Mouse (Mus musculus): ENCODE data around the gene Spem2. TPM values are rescaled to one million over a fixed set of nuclear protein-coding genes. Genes with fewer than 3 reads are reported as not detected.

Spem2 gene
- total and polyA plus RNA-seq, 3 experiments, result 0.20 TPM; not detected in 2

GRCm38 (mm10) chr11:69833554-69833953 lies 15.3 kb upstream of the Spem2 start:
- Histone ChIP-seq H3K79me2 (replicated peaks; ENCODE audit: control insufficient read depth, insufficient read depth, low read length) (no peaks in the 10 kb centered on the region), H3K9ac (ENCODE audit: low read depth, low read length) (no peak overlapping the region; the same call in 1 of the 2 replicates), H3K36me3 (ENCODE audit: control insufficient read depth, insufficient read depth, low read length) (no peaks in the 10 kb centered on the region), H3K4me3 (no peak overlapping the region; the same call in 1 of the 2 replicates), H3K27ac (no peak overlapping the region), H3K27me3 (ENCODE audit: control insufficient read depth, insufficient read depth, low read length) (no peaks in the 10 kb centered on the region; the same call in 1 of the 2 replicates), H3K4me1 (ENCODE audit: control insufficient read depth, insufficient read depth, low read length) (no peaks in the 10 kb centered on the region; the same call in 1 of the 2 replicates)
- WGBS, result 73% methylated on average over 8 of the region's 8 CpGs
- DNase-seq, result no peak
- intact Hi-C loops (cut with DNase I), result no loop called here
- no peak for TF ChIP-seq CTCF (IDR thresholded peaks at IDR 0.05)
- TF ChIP-seq EP300 (IDR thresholded peaks at IDR 0.05; ENCODE audit: insufficient read depth, low read depth, low read length), result no peak
- TF ChIP-seq POLR2A (IDR thresholded peaks at IDR 0.05; ENCODE audit: insufficient read depth, low read depth, low read length), result no peak

GRCm38 (mm10) chr11:69828832-69829231 lies 10.6 kb upstream of the Spem2 start:
- DNase-seq, result no peak
- intact Hi-C loops (cut with DNase I), result no loop called here
- Histone ChIP-seq H3K4me3 (no peak overlapping the region), H3K36me3 (ENCODE audit: control insufficient read depth, insufficient read depth, low read length) (no peaks in the 10 kb centered on the region), H3K27me3 (ENCODE audit: control insufficient read depth, insufficient read depth, low read length) (no peaks in the 10 kb centered on the region; the same call in 1 of the 2 replicates), H3K79me2 (replicated peaks; ENCODE audit: control insufficient read depth, insufficient read depth, low read length) (no peaks in the 10 kb centered on the region), H3K27ac (no peak overlapping the region), H3K9ac (ENCODE audit: low read depth, low read length) (no peak overlapping the region), H3K4me1 (ENCODE audit: control insufficient read depth, insufficient read depth, low read length) (no peaks in the 10 kb centered on the region)
- WGBS, result 91% methylated on average over 5 of the region's 5 CpGs
- no peak for TF ChIP-seq CTCF (IDR thresholded peaks at IDR 0.05)

DNA sequence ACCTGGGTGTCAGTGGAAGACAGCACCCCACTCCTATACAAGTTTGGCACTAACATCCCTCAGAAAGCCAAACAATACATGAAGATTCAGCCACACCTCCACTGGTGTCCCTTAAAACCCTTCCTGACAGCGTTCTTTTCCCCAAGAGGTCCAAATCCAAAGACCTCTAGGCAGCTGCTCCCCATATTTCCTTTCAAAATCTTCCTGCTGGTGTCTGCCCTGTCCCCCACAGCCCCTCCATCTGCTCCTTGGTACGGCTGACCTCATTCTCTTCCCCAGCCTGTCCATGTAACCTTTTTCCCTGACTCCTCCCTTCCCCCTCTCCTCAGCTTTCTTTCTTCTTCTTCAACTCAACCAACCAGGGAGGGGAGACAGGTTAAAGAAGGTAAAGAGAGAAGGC lies 5.2 kb upstream of the Spem2 start:
- no peak for TF ChIP-seq CTCF (IDR thresholded peaks at IDR 0.05)
- no peak for TF ChIP-seq POLR2A (IDR thresholded peaks at IDR 0.05; ENCODE audit: insufficient read depth, low read depth, low read length)
- TF ChIP-seq EP300 (IDR thresholded peaks at IDR 0.05; ENCODE audit: insufficient read depth, low read depth, low read length), result no peak
- no peak overlapping the region for H3K27ac ChIP-seq
- no peaks in the 10 kb centered on the region for H3K36me3 ChIP-seq (ENCODE audit: control insufficient read depth, insufficient read depth, low read length)
- H3K4me1 ChIP-seq (ENCODE audit: control insufficient read depth, insufficient read depth, low read length), result no peaks in the 10 kb centered on the region
- no peaks in the 10 kb centered on the region for H3K27me3 ChIP-seq (ENCODE audit: control insufficient read depth, insufficient read depth, low read length)
- intact Hi-C loops (cut with DNase I), result no loop called here
- H3K79me2 ChIP-seq (replicated peaks; ENCODE audit: control insufficient read depth, insufficient read depth, low read length), result no peaks in the 10 kb centered on the region
- no peak for DNase-seq
- WGBS, result 66% methylated on average over 2 of the region's 2 CpGs
- H3K4me3 ChIP-seq, result no peak overlapping the region
- no peak overlapping the region for H3K9ac ChIP-seq (ENCODE audit: low read depth, low read length)

GRCm38 (mm10) chr11:69822080-69822479 lies 3.8 kb upstream of the Spem2 start, which contains the start of gene Spem1:
Spem1 (minus strand) TSS chr11:69822180.
- Histone ChIP-seq H3K27ac (no peak within 1 kb of the TSS), H3K9ac (ENCODE audit: low read depth, low read length) (no peak within 1 kb of the TSS), H3K79me2 (replicated peaks; ENCODE audit: control insufficient read depth, insufficient read depth, low read length) (no peaks in the 10 kb centered on the region), H3K27me3 (ENCODE audit: control insufficient read depth, insufficient read depth, low read length) (no peaks in the 10 kb centered on the region), H3K4me3 (no peak within 1 kb of the TSS), H3K4me1 (ENCODE audit: control insufficient read depth, insufficient read depth, low read length) (no peaks in the 10 kb centered on the region), H3K36me3 (ENCODE audit: control insufficient read depth, insufficient read depth, low read length) (no peaks in the 10 kb centered on the region)
- no peak for DNase-seq
- TF ChIP-seq EP300 (IDR thresholded peaks at IDR 0.05; ENCODE audit: insufficient read depth, low read depth, low read length), result no peak
- no peak for TF ChIP-seq POLR2A (IDR thresholded peaks at IDR 0.05; ENCODE audit: insufficient read depth, low read depth, low read length)
- no peak for TF ChIP-seq CTCF (IDR thresholded peaks at IDR 0.05)
- 81% methylated on average over 3 of the region's 3 CpGs for WGBS
- intact Hi-C loops (cut with DNase I), result no loop called here

DNA sequence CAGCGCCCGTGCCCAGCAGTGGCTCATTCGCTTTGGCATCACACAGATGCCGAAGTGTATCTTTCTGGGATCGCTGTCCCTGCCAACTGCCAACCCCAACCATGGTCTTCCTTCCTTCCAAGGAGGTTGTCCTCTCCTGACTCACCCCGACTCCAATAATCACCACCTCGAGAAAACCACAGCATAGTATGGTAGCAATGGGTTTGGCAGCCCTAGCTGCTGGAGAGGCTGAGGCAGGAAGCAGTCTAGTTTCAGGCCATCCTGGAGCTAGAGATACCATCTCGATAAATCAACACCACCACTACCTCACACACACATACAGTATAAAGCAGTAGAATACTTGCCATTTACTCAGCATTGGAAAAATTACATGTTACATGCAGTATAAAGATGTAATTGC lies 606 bp upstream of the Spem2 start:
- no peaks in the 10 kb centered on the region for H3K4me1 ChIP-seq (ENCODE audit: control insufficient read depth, insufficient read depth, low read length)
- H3K27ac ChIP-seq, result no peak overlapping the region
- TF ChIP-seq EP300 (IDR thresholded peaks at IDR 0.05; ENCODE audit: insufficient read depth, low read depth, low read length) (no peak), POLR2A (IDR thresholded peaks at IDR 0.05; ENCODE audit: insufficient read depth, low read depth, low read length) (no peak), CTCF (IDR thresholded peaks at IDR 0.05) (no peak)
- no peak for DNase-seq
- no peaks in the 10 kb centered on the region for H3K79me2 ChIP-seq (replicated peaks; ENCODE audit: control insufficient read depth, insufficient read depth, low read length)
- H3K27me3 ChIP-seq (ENCODE audit: control insufficient read depth, insufficient read depth, low read length), result no peaks in the 10 kb centered on the region
- H3K36me3 ChIP-seq (ENCODE audit: control insufficient read depth, insufficient read depth, low read length), result no peaks in the 10 kb centered on the region
- no peak overlapping the region for H3K9ac ChIP-seq (ENCODE audit: low read depth, low read length)
- no peak overlapping the region for H3K4me3 ChIP-seq
- intact Hi-C loops (cut with DNase I), result no loop called here
- WGBS, result 81% methylated on average over 8 of the region's 8 CpGs

DNA sequence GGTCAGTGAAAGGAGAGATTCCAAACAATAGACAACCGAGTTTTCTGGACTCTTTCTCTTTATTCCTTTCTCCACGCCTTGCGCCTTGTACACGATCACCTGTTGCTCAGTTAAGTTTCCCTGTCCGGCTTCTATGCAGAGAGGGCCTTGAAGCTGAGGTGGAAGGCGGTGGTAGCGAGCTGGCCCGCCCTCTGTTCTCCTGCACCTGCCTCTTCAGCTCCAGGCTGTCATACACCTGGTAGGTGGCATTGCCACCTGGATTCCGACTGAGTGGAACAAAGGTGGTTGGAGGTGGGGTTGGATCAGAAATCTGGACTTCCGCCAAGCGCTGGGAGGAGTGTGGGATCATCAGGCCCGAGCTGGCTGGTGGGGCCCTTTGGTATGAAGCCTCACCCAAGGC lies 1.7 kb downstream of the Spem2 start:
- TF ChIP-seq POLR2A (IDR thresholded peaks at IDR 0.05; ENCODE audit: insufficient read depth, low read depth, low read length) (no peak), EP300 (IDR thresholded peaks at IDR 0.05; ENCODE audit: insufficient read depth, low read depth, low read length) (no peak), CTCF (IDR thresholded peaks at IDR 0.05) (no peak)
- no peaks in the 10 kb centered on the region for H3K4me1 ChIP-seq (ENCODE audit: control insufficient read depth, insufficient read depth, low read length)
- WGBS, result 93% methylated on average over 12 of the region's 12 CpGs
- no peak overlapping the region for H3K27ac ChIP-seq
- H3K9ac ChIP-seq (ENCODE audit: low read depth, low read length), result no peak overlapping the region
- no peaks in the 10 kb centered on the region for H3K36me3 ChIP-seq (ENCODE audit: control insufficient read depth, insufficient read depth, low read length)
- intact Hi-C loops (cut with DNase I), result no loop called here
- H3K79me2 ChIP-seq (replicated peaks; ENCODE audit: control insufficient read depth, insufficient read depth, low read length), result no peaks in the 10 kb centered on the region
- no peaks in the 10 kb centered on the region for H3K27me3 ChIP-seq (ENCODE audit: control insufficient read depth, insufficient read depth, low read length)
- DNase-seq, result no peak
- H3K4me3 ChIP-seq, result no peak overlapping the region
